Mouse (Mus musculus): ENCODE results near the gene Utp18. TPM values are rescaled to one million over a fixed set of nuclear protein-coding genes. Genes with fewer than 3 reads are reported as not detected.
"Not testable (repeated sequence)": the region's sequence is repeated elsewhere in the genome, so short reads cannot be mapped to it uniquely, and the experiment has no call there.

Utp18 gene
- 14.6 and 16.1 TPM in 2 replicates for polyA plus RNA-seq (2012; rRNA removed)

GRCm38 (mm10) chr11:93885572-93886410, at the start of gene Utp18, which contains the start of gene Mbtd1:
TSS of gene Utp18 (minus strand) at chr11:93885766.
TSS of gene Mbtd1 (plus strand) at chr11:93885852.
- DNase-seq (ENCODE audit: extremely low spot score in 1 of 2, low spot score in 1 of 2): peak; percentile 94 to 99

- no peak for DNase-seq (ENCODE audit: extremely low spot score in 1 of 2, low spot score in 1 of 2)
These were observed 43.5 kb upstream of the Utp18 start for GRCm38 (mm10) chr11:93929106-93929505.

GRCm38 (mm10) chr11:93915019-93915418, 29.5 kb upstream of the Utp18 start:
- DNase-seq (ENCODE audit: extremely low spot score in 1 of 2, low spot score in 1 of 2): not testable (repeated sequence)

GRCm38 (mm10) chr11:93911603-93912002, 26.0 kb upstream of the Utp18 start:
- DNase-seq (ENCODE audit: extremely low spot score in 1 of 2, low spot score in 1 of 2): no peak

- no peak for DNase-seq (ENCODE audit: extremely low spot score in 1 of 2, low spot score in 1 of 2)
These were observed 23.3 kb upstream of the Utp18 start for GRCm38 (mm10) chr11:93908829-93909228.

- DNase-seq (ENCODE audit: extremely low spot score in 1 of 2, low spot score in 1 of 2): no peak
These were observed 22.3 kb upstream of the Utp18 start for GRCm38 (mm10) chr11:93907839-93908238.

- DNase-seq (ENCODE audit: extremely low spot score in 1 of 2, low spot score in 1 of 2): no peak
These were observed 21.3 kb upstream of the Utp18 start for GRCm38 (mm10) chr11:93906834-93907233.

GRCm38 (mm10) chr11:93897732-93898131, 12.2 kb upstream of the Utp18 start:
- DNase-seq (ENCODE audit: extremely low spot score in 1 of 2, low spot score in 1 of 2): no peak

GRCm38 (mm10) chr11:93887080-93887447, 1.5 kb upstream of the Utp18 start:
- peak in 1 of 2 experiments; percentile 37 for DNase-seq (ENCODE audit: extremely low spot score in 1 of 2, low spot score in 1 of 2)

- peak in 1 of 2 experiments; percentile 17 for DNase-seq (ENCODE audit: extremely low spot score in 1 of 2, low spot score in 1 of 2)
These were observed 979 bp upstream of the Utp18 start for GRCm38 (mm10) chr11:93886411-93887079.

- DNase-seq (ENCODE audit: extremely low spot score in 1 of 2, low spot score in 1 of 2): peak in 1 of 2 experiments; percentile 37
These were observed 530 bp downstream of the Utp18 start for GRCm38 (mm10) chr11:93884901-93885571.

- no peak for DNase-seq (ENCODE audit: extremely low spot score in 1 of 2, low spot score in 1 of 2)
These were observed 1.5 kb downstream of the Utp18 start for GRCm38 (mm10) chr11:93884068-93884467.

- DNase-seq (ENCODE audit: extremely low spot score in 1 of 2, low spot score in 1 of 2): no peak
These were observed 22.9 kb downstream of the Utp18 start for GRCm38 (mm10) chr11:93862638-93863037.

- DNase-seq (ENCODE audit: extremely low spot score in 1 of 2, low spot score in 1 of 2): no peak
These were observed 23.4 kb downstream of the Utp18 start for GRCm38 (mm10) chr11:93862045-93862623.

- DNase-seq (ENCODE audit: extremely low spot score in 1 of 2, low spot score in 1 of 2): no peak
These were observed 24.4 kb downstream of the Utp18 start for GRCm38 (mm10) chr11:93861193-93861592.

GRCm38 (mm10) chr11:93860540-93861172, 24.9 kb downstream of the Utp18 start:
- DNase-seq (ENCODE audit: extremely low spot score in 1 of 2, low spot score in 1 of 2): no peak

- peak; percentile 75 to 96 for DNase-seq (ENCODE audit: extremely low spot score in 1 of 2, low spot score in 1 of 2)
These were observed 29.1 kb downstream of the Utp18 start for GRCm38 (mm10) chr11:93856284-93856955.

GRCm38 (mm10) chr11:93852546-93852945, 33.0 kb downstream of the Utp18 start:
- DNase-seq (ENCODE audit: extremely low spot score in 1 of 2, low spot score in 1 of 2): peak in 1 of 2 experiments; percentile 31

GRCm38 (mm10) chr11:93847342-93847741, 38.2 kb downstream of the Utp18 start:
- DNase-seq (ENCODE audit: extremely low spot score in 1 of 2, low spot score in 1 of 2): no peak

- DNase-seq (ENCODE audit: extremely low spot score in 1 of 2, low spot score in 1 of 2): no peak
These were observed 49.8 kb downstream of the Utp18 start for GRCm38 (mm10) chr11:93835800-93836199.

Measured in frontal cortex, adult 2 months (tissue).